Mouse (Mus musculus) C2C12 (cell line): ENCODE data around the gene Abcc3.

Experiments
- CTCF ChIP-seq: IDR thresholded peaks from one replicate; pipeline ENCODE4 v1.5.1; 2011; ENCODE audit not compliant: control insufficient read depth, insufficient read depth, insufficient read length
- MAX ChIP-seq: IDR thresholded peaks from one replicate; pipeline ENCODE4 v1.6.1; 2011; ENCODE audit warnings: mild to moderate bottlenecking, control low read depth
- MYOD1 ChIP-seq: IDR thresholded peaks from one replicate; pipeline ENCODE4 v1.6.1; 2011; ENCODE audit warnings: low read depth; ENCODE audit not compliant: control insufficient read depth, insufficient read length
- USF1 ChIP-seq: IDR thresholded peaks from one replicate; pipeline ENCODE4 v1.6.1; 2011; ENCODE audit warnings: low read depth, mild to moderate bottlenecking, control low read depth, moderate library complexity

DNA sequence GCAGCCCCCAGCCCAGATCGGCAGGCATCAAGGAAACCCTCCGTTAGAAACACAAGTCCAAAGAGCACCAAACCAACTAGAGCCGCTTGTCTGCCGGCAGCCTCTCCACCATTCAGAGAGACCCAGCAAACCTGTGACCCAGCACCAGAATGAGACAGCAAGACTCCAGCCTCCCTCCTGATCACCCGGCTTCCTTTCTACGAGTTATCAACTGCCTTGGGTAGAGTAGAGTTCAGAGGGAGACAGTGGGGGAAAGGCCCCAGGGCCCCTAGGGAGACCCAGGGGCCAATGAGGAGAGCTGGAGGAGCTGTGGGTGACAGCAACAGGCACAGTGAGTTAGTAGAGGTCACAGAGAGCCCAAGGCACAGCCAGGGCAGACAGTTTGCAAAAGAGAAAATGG lies 28.2 kb upstream of the Abcc3 start:
- TF ChIP-seq MAX (no peak), CTCF (no peak), USF1 (no peak), MYOD1 (no peak)
